Mouse (Mus musculus) granulocyte monocyte progenitor cell, adult 5-6 weeks (primary cell): Measurements from ENCODE around the gene Sdc1. TPM values are rescaled to one million over a fixed set of nuclear protein-coding genes. Genes with fewer than 3 reads are reported as not detected.
A peak's percentile ranks its signal among the peaks of the same experiment; 100 is the strongest.

ENCODE experiments used
- ATAC-seq: replicated peaks from 2 replicates; pipeline ENCODE4 v1.8.0; 2016; ENCODE audit warnings: mild to moderate bottlenecking, moderate TSS enrichment, inconsistent platforms; ENCODE audit not compliant: poor library complexity, severe bottlenecking
- total RNA-seq, 2 experiments: library from RNA; stranded (forward) in 1 of 2; stranded (reverse) in 1 of 2; fragments of 200-712, 200-1000 nt in 1 of 2; fragments of >200 nt in 1 of 2; fragmentation: Nextera tagmentation in 1 of 2; gene quantifications; 2 replicates each; pipeline ENCODE4 v1.2.3; 2014 to 2017

Gene Sdc1
- total RNA-seq, 2 experiments from 2014 or later = 0.45 to 1.2 TPM

DNA sequence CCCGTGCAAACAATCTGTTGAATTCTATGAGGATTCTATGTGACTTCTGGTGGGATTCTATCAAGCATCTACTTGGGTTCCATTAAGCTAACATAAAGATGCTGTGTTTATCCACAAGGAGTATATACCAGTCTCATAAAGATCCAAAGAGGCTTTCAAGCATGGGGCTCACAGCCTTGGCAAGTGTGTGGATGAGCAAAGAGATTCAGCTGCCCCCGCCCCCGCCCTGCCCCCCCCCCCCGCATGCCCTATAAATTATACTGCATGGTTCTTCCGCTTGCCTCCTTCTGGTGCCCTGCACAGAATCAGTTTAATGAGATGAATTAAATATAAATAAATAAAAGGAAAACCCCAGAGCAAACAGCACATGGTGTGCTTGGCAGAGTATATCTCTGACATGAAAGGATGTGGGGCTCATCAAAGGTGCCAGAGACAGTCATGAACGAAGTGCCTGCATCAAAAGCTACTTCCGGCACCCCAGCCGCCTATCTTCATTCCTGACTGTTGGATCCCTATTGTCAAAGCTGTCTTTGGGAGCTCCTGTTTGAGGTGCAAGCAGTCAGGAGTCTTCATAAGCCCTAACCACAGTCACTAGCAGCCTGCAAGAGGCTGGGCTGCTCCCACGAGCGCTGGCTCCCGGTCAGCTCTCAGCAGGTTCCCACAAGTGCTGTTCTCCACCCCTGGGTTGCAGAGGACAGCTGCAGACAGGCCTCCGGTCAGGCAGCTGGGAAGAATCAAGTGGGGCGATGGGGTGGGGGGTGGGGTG is 46.5 kb downstream of the Sdc1 start:
- ATAC-seq = no peak

DNA sequence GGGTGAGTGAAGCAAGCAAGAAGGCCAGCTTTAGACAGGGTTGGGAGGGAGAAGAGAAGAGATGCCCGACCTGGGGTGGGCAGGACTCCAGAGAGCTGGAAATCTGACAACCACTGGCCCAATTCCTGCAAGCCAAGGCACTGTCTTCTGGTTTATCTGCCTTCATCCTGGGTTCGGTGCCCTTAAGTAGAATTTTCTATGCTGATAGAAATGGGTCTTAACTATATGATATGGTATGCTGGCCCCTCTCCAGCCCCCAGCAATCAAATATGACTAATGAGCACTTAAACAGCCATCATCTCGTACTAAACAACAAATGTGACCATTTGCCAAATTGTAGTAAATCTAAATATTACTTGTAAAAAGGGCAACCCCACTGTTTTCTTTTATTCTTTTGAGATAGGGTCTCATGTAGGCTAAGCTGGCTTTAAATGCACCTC is 47.1 kb downstream of the Sdc1 start:
- ATAC-seq = no peak

DNA sequence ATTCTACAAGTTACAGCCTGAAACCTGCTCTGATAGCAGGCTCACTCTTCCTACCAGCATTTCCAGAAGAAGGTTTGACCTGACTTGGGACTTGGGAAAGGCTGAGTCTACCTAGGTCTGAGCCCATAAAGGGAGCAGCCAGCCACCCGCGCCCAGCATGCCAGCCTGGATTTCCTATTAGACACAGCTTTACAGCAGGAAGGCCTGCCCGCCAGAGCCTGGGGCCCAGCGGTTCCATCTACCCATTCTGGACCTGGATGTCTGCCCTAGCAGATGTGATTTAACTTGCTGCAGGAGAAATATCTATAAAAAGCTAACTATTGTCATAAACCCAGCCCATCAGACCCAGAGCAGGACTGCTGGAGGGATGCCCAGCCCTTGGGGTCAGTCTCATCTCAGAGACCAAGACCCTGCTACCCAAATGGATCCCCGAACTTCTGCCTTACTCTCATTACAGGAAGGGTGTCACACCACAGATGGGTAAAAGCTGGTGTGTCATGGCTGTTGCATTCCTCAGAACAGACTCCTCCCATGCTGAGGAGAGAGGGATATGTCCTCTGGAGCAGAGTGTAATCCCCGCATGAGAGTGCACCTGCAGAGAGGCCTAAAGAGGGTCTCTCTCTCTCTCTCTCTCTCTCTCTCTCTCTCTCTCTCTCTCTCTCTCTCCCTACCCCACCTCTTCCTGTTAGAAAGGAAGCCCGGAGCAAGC is 54.0 kb downstream of the Sdc1 start:
- no peak for ATAC-seq

DNA sequence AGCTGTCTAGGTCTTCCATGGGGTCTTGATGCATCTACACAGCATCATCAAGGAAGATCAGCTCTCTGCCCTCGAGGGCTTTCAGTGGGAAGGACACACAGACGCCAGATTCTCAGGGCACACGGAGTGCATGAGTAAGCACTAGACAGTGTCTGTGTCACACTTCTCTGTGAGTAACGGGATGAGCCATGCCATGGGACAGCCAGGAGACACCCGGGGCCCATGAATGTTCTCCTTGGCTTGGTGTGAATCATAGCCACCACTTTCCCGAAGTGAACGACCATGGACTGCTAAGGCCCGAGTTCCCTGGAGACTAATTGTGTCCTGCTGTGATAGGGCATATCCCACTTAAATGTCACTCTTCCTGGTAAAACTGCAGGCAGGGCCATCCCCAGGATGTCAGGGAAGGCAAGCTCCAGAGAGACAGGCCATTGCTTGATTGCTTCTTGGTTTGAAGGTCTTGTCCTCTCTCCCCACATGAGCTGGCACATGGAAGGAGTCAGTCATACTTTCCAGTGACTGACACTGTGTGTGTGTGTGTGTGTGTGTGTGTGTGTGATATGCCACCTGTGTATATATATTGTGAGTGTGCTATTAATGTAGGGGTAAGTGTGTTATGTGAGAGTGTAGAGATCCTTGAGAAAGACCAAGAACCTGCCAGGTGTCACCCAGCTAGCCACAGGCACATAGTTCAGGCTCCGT is 56.0 kb downstream of the Sdc1 start:
- no peak for ATAC-seq

DNA sequence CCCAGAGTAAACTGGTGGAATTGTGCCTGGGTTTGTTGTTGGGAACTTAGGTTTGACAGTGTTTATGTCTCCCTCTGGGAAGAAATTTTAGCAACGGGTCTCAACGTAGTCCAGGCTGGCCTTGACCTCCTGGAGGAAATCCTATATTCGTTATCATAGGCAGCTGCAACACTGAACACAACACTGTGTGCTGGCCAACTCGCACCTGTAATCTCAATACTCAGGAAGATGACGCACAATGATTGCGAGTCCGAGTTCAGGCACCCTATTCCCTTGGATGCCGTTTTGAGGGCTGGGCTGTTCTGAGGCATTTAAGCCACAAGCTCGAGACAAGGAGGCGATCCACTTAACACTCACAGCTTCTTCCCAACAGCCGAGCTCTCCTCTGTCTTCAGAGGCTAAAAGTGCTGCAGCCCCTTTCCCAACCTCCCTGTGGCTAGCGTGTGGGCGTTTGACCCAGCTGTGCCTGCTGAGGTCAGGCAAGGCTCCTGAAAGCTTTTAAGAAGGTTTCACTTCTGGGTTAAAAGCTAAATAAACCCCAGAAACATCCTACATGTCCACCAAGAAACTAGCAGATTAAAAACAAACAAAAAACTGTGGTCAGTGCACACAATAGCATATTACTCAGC is 58.0 kb downstream of the Sdc1 start:
- peak; percentile 74 for ATAC-seq

DNA sequence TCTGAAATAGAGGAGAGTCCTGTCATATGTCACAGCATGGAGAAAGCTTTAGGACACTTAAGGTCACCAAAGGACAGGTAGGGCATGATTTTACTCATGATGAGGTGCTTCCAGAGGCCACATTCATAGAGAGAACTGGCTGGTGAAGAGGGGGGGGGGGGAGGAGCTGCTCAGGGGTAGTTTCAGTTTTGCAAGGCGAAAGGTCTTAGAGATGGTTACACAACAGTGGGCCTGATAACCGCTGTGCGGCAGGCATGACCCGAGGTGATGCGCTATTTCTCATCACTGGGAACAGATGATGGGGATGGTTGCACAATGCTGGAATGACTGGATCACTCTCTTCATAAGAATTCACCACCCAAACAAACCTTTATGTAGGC is 58.5 kb downstream of the Sdc1 start:
- ATAC-seq = peak; percentile 79

DNA sequence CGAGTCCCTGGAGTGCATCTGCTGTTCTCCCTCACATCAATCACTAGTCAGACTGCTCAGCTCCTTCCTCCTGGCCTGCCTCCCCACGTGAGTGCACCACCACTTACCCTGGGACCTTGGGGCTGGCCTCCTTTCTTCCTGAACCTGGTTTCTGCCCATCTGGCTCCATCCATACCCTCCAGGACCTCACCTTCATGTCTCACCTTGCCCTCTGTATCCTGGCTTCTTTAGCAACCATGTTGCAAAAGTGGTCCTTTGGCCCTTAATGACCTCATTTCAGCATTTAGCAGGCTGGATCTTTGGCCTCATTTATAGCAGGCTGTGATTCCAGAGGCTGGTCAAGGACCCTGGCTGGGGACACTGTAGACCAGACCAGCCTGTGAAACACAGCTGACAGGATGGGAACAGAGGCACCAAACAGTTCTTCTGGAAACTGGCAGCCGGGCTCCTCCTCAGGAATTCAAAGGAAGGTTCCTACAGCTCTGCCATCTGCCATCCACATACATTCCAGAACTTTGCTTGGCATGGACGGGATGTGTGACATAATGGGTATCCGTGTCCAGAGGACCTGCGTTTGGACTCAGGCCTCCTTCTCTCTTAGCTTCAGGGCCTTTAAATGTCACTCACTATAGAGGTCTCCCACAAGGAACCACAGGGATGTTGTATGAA is 60.0 kb downstream of the Sdc1 start:
- no peak for ATAC-seq

DNA sequence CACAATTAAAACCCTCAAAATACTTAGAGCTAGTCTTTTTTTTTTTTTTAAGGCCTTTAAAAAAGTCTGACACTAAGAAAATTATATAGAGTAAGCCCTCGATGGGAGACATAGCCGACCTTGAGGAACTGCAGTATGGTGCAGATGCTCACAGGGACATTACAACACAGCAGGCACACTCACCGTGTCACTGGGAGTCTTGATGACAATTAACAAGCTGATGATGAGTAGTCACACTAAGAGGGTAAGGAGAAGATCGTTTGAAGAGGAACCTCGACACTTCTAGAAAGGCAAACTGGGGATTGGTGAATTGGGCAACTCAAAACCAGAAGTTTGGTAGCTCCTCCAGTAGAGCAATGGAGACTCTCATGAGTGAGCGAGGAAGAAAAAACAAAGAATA is 60.6 kb downstream of the Sdc1 start:
- ATAC-seq = peak; percentile 78

DNA sequence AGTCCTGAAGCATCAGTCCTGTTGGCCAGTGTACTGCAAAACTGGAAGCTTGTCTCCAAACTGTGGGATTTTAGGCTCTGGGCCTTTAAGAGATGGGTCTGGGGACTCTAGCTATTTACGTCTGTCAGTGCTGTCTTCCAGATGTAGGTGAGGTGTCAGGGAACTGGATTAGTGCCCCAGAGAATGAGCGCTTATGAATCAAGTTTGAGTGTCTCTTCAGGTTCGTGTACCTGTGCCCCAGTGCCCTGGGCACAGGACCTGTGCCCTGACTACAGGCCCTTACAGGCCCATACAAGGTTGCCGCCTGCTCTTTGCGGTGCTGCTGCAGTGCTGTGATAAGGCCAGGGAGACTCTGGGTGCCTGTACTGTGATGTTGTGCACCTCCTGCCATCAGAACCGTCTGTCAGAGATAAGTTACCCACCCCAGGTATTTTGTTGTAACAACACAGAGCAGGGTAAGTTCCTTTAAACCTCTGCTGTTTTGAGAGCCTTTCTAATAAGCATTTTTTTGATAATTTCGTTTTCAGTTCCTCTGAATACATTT is 69.7 kb downstream of the Sdc1 start:
- ATAC-seq = no peak

DNA sequence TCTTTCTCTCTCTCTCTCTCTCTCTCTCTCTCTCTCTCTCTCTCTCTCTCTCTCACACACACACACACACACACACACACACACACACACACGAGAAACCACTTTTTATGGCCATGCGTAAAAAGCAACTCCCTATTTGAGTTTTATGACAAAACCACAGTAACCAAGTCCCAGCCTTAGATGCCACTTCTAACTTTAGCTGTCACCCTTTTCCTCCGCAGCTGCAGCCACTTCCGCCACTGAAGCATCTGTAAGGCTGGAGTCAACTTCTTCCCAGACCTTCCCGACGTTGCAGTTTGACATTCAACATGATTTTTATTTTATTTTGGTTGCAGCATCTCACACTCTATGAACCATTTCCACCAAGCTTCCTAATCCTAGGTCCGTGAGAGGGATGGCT is 71.6 kb downstream of the Sdc1 start:
- peak; percentile 14; the same call in 1 of the 2 replicates for ATAC-seq

Other genes with a start within 250 kb of the Sdc1 start
- not detected in 2 replicates for gene Slc7a15, start 172.3 kb upstream of the Sdc1 start, total RNA-seq (2014; fragmentation: Nextera tagmentation)
- gene Slc7a15, start 172.3 kb upstream of the Sdc1 start, total RNA-seq (2017) = not detected in 2 replicates
- 133 and 140 TPM in 2 replicates for gene Pum2, start 97.2 kb upstream of the Sdc1 start, total RNA-seq (2014; fragmentation: Nextera tagmentation)
- gene Pum2, start 97.2 kb upstream of the Sdc1 start, total RNA-seq (2017) = 139 and 153 TPM in 2 replicates
- gene Laptm4a, start 150.3 kb downstream of the Sdc1 start, total RNA-seq (2014; fragmentation: Nextera tagmentation) = 58.5 and 63.6 TPM in 2 replicates
- gene Laptm4a, start 150.3 kb downstream of the Sdc1 start, total RNA-seq (2017) = 99.7 and 113 TPM in 2 replicates
- not detected in 2 replicates for gene Matn3, start 176.6 kb downstream of the Sdc1 start, total RNA-seq (2014; fragmentation: Nextera tagmentation)
- gene Matn3, start 176.6 kb downstream of the Sdc1 start, total RNA-seq (2017) = not detected in 2 replicates
- gene Wdr35, start 202.6 kb downstream of the Sdc1 start, total RNA-seq (2014; fragmentation: Nextera tagmentation) = 0.09 and 1.2 TPM in 2 replicates
- gene Wdr35, start 202.6 kb downstream of the Sdc1 start, total RNA-seq (2017) = 0.57 and 1.0 TPM in 2 replicates